Mouse (Mus musculus): ENCODE results near the gene Fam76b. TPM values are rescaled to one million over a fixed set of nuclear protein-coding genes. Genes with fewer than 3 reads are reported as not detected.

The Fam76b gene
- total RNA-seq, 1 experiment, result 21.7 TPM

DNA sequence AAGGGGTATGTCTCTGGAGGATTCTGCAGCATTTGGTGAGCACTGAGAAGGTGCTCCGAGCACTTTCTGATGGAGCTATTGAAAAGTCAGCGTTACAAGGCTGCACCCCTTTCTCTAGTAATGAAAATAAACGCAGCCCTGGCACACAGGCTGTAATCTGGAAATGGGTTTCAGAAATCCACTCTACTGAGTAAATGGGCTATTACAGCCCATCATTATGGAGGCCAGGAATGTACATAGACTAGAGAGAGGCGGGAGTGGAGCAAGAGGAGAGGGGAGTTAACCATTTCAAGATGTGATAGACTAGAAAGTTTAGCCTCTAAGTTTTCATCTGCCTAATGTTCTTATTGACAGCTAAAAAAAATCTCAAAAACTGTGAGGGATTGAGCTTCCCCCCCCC, 65.5 kb downstream of the Fam76b start:
- Histone ChIP-seq H3K36me3 (ENCODE audit: control insufficient read depth, insufficient read depth, low read length, poor library complexity, severe bottlenecking) (no peaks in the 10 kb centered on the region), H3K4me1 (ENCODE audit: control insufficient read depth in 2 of 2, insufficient read depth in 2 of 2, low read length in 2 of 2, poor library complexity in 1 of 2) (no peaks in the 10 kb centered on the region), H3K27ac (ENCODE audit: insufficient read depth, low read depth, low read length, poor library complexity, severe bottlenecking) (no peak overlapping the region), H3K9me3 (ENCODE audit: control insufficient read depth, insufficient read depth, low read depth, low read length) (no peaks in the 10 kb centered on the region), H3K9ac (ENCODE audit: insufficient read depth, low read depth, low read length, poor library complexity, severe bottlenecking) (no peak overlapping the region), H3K4me3 (ENCODE audit: insufficient read depth in 1 of 2, low read depth in 1 of 2, low read length in 2 of 2, poor library complexity in 1 of 2, severe bottlenecking in 1 of 2) (no peak overlapping the region)
- no peak for TF ChIP-seq HCFC1 (IDR thresholded peaks at IDR 0.05; ENCODE audit: borderline replicate concordance, insufficient read depth, low read length)
- TF ChIP-seq MAFK (IDR thresholded peaks at IDR 0.05; ENCODE audit: insufficient read depth, low read depth, low read length), result no peak
- no peak for TF ChIP-seq ZC3H11A (IDR thresholded peaks at IDR 0.05; ENCODE audit: borderline replicate concordance, low read depth, low read length)
- no peak for TF ChIP-seq CHD2 (IDR thresholded peaks at IDR 0.05; ENCODE audit: low read depth, low read length)
- TF ChIP-seq ZNF384 (IDR thresholded peaks at IDR 0.05; ENCODE audit: low read depth, low read length), result no peak
- DNase-seq (ENCODE audit: low read depth, low spot score), result no peak
- in situ Hi-C loops (cut with MboI; ENCODE audit: low sequenced_read_pairs in 2 of 2, unreplicated experiment in 2 of 2), result no loop called here

GRCm38 (mm10) chr9:13894491-13894890, 67.0 kb downstream of the Fam76b start:
- no peak for DNase-seq (ENCODE audit: low read depth, low spot score)
- Histone ChIP-seq H3K36me3 (ENCODE audit: control insufficient read depth, insufficient read depth, low read length, poor library complexity, severe bottlenecking) (no peaks in the 10 kb centered on the region), H3K9me3 (ENCODE audit: control insufficient read depth, insufficient read depth, low read depth, low read length) (no peaks in the 10 kb centered on the region), H3K4me1 (ENCODE audit: control insufficient read depth in 2 of 2, insufficient read depth in 2 of 2, low read length in 2 of 2, poor library complexity in 1 of 2) (no peaks in the 10 kb centered on the region), H3K4me3 (ENCODE audit: insufficient read depth in 1 of 2, low read depth in 1 of 2, low read length in 2 of 2, poor library complexity in 1 of 2, severe bottlenecking in 1 of 2) (no peak overlapping the region), H3K9ac (ENCODE audit: insufficient read depth, low read depth, low read length, poor library complexity, severe bottlenecking) (no peak overlapping the region), H3K27ac (ENCODE audit: insufficient read depth, low read depth, low read length, poor library complexity, severe bottlenecking) (no peak overlapping the region)
- in situ Hi-C loops (cut with MboI; ENCODE audit: low sequenced_read_pairs in 2 of 2, unreplicated experiment in 2 of 2), result no loop called here
- no peak for TF ChIP-seq ZC3H11A (IDR thresholded peaks at IDR 0.05; ENCODE audit: borderline replicate concordance, low read depth, low read length)

DNA sequence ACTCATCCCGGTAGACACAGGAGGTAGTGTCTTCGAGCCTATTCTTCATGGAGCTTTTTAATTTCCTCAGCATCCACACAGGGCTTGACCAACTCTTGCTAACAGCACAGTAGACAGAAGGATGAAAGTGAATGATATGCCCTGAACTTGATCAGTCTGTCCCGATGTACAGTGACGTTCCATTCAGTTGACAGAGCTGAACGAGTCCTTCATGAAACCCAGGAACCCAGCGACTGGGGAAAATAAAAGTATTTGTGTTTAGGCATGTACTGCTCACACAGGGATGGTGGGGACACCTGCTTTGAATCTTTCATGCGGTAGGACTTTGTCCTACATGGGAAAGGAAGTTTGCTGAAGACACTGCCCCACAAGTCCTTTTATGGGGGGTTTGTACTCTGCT, 67.4 kb downstream of the Fam76b start:
- H3K9me3 ChIP-seq (ENCODE audit: control insufficient read depth, insufficient read depth, low read depth, low read length), result no peaks in the 10 kb centered on the region
- in situ Hi-C loops (cut with MboI; ENCODE audit: low sequenced_read_pairs in 2 of 2, unreplicated experiment in 2 of 2), result no loop called here
- no peak for DNase-seq (ENCODE audit: low read depth, low spot score)
- H3K4me3 ChIP-seq (ENCODE audit: insufficient read depth in 1 of 2, low read depth in 1 of 2, low read length in 2 of 2, poor library complexity in 1 of 2, severe bottlenecking in 1 of 2), result no peak overlapping the region
- no peak overlapping the region for H3K9ac ChIP-seq (ENCODE audit: insufficient read depth, low read depth, low read length, poor library complexity, severe bottlenecking)
- H3K27ac ChIP-seq (ENCODE audit: insufficient read depth, low read depth, low read length, poor library complexity, severe bottlenecking), result no peak overlapping the region
- no peak for TF ChIP-seq HCFC1 (IDR thresholded peaks at IDR 0.05; ENCODE audit: borderline replicate concordance, insufficient read depth, low read length)
- no peak for TF ChIP-seq ZC3H11A (IDR thresholded peaks at IDR 0.05; ENCODE audit: borderline replicate concordance, low read depth, low read length)
- no peak for TF ChIP-seq CHD2 (IDR thresholded peaks at IDR 0.05; ENCODE audit: low read depth, low read length)
- no peak for TF ChIP-seq MAFK (IDR thresholded peaks at IDR 0.05; ENCODE audit: insufficient read depth, low read depth, low read length)
- no peak for TF ChIP-seq ZNF384 (IDR thresholded peaks at IDR 0.05; ENCODE audit: low read depth, low read length)
- H3K36me3 ChIP-seq (ENCODE audit: control insufficient read depth, insufficient read depth, low read length, poor library complexity, severe bottlenecking), result no peaks in the 10 kb centered on the region
- no peaks in the 10 kb centered on the region for H3K4me1 ChIP-seq (ENCODE audit: control insufficient read depth in 2 of 2, insufficient read depth in 2 of 2, low read length in 2 of 2, poor library complexity in 1 of 2)

- in situ Hi-C loops (cut with MboI; ENCODE audit: low sequenced_read_pairs in 2 of 2, unreplicated experiment in 2 of 2), result no loop called here
- no peak overlapping the region for H3K4me3 ChIP-seq (ENCODE audit: insufficient read depth in 1 of 2, low read depth in 1 of 2, low read length in 2 of 2, poor library complexity in 1 of 2, severe bottlenecking in 1 of 2)
- no peak for DNase-seq (ENCODE audit: low read depth, low spot score)
- TF ChIP-seq HCFC1 (IDR thresholded peaks at IDR 0.05; ENCODE audit: borderline replicate concordance, insufficient read depth, low read length) (no peak), MAFK (IDR thresholded peaks at IDR 0.05; ENCODE audit: insufficient read depth, low read depth, low read length) (no peak), CHD2 (IDR thresholded peaks at IDR 0.05; ENCODE audit: low read depth, low read length) (no peak), ZC3H11A (IDR thresholded peaks at IDR 0.05; ENCODE audit: borderline replicate concordance, low read depth, low read length) (no peak), ZNF384 (IDR thresholded peaks at IDR 0.05; ENCODE audit: low read depth, low read length) (no peak)
- no peak overlapping the region for H3K27ac ChIP-seq (ENCODE audit: insufficient read depth, low read depth, low read length, poor library complexity, severe bottlenecking)
- H3K36me3 ChIP-seq (ENCODE audit: control insufficient read depth, insufficient read depth, low read length, poor library complexity, severe bottlenecking), result no peaks in the 10 kb centered on the region
- no peak overlapping the region for H3K9ac ChIP-seq (ENCODE audit: insufficient read depth, low read depth, low read length, poor library complexity, severe bottlenecking)
- no peaks in the 10 kb centered on the region for H3K4me1 ChIP-seq (ENCODE audit: control insufficient read depth in 2 of 2, insufficient read depth in 2 of 2, low read length in 2 of 2, poor library complexity in 1 of 2)
- no peaks in the 10 kb centered on the region for H3K9me3 ChIP-seq (ENCODE audit: control insufficient read depth, insufficient read depth, low read depth, low read length)
Measured at GRCm38 (mm10) chr9:13896055-13896454, 68.5 kb downstream of the Fam76b start.

DNA sequence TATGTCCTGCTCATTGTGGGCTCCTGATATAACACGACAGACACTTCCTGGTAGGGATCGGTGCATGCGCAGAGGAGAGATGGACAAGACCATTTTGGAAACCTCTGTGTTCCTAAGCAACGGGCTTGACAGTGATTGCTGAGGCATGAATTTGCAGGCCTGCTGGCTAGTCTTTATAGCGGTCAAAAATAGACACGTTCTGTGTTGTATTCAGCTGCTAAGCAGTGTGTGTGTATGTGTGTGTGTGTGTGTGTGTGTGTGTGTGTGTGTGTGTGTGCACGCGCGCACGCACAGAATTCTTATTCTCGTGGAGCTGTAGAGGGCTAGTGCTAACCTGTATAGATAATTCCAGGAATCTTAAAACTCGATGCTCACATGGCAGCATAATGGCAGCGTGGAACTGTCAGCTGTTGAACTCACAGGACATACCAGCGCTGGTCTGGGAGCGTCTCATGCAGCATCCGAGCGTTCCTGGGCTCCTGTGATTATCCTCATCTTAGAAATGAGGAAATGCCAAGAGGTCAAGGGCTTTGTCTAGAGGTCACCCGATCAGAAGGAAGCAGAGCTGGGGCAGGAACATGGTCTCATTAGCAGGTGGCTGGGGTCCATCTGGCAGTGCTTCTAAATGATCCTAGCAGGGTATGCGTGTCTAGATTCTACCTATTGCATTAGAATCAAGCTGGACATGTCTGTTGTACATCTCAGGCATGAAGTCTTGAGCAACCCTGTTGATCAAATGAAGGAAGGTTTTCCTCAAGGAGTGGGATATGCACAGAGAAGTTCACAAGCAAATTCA, 71.2 kb downstream of the Fam76b start:
- in situ Hi-C loops (cut with MboI; ENCODE audit: low sequenced_read_pairs in 2 of 2, unreplicated experiment in 2 of 2), result no loop called here
- Histone ChIP-seq H3K27ac (ENCODE audit: insufficient read depth, low read depth, low read length, poor library complexity, severe bottlenecking) (no peak overlapping the region), H3K4me1 (ENCODE audit: control insufficient read depth in 2 of 2, insufficient read depth in 2 of 2, low read length in 2 of 2, poor library complexity in 1 of 2) (no peaks in the 10 kb centered on the region), H3K9me3 (ENCODE audit: control insufficient read depth, insufficient read depth, low read depth, low read length) (no peaks in the 10 kb centered on the region), H3K4me3 (ENCODE audit: insufficient read depth in 1 of 2, low read depth in 1 of 2, low read length in 2 of 2, poor library complexity in 1 of 2, severe bottlenecking in 1 of 2) (no peak overlapping the region), H3K9ac (ENCODE audit: insufficient read depth, low read depth, low read length, poor library complexity, severe bottlenecking) (no peak overlapping the region), H3K36me3 (ENCODE audit: control insufficient read depth, insufficient read depth, low read length, poor library complexity, severe bottlenecking) (no peaks in the 10 kb centered on the region)
- no peak for DNase-seq (ENCODE audit: low read depth, low spot score)
- no peak for TF ChIP-seq MAFK (IDR thresholded peaks at IDR 0.05; ENCODE audit: insufficient read depth, low read depth, low read length)
- no peak for TF ChIP-seq ZC3H11A (IDR thresholded peaks at IDR 0.05; ENCODE audit: borderline replicate concordance, low read depth, low read length)
- TF ChIP-seq HCFC1 (IDR thresholded peaks at IDR 0.05; ENCODE audit: borderline replicate concordance, insufficient read depth, low read length), result no peak
- no peak for TF ChIP-seq CHD2 (IDR thresholded peaks at IDR 0.05; ENCODE audit: low read depth, low read length)
- no peak for TF ChIP-seq ZNF384 (IDR thresholded peaks at IDR 0.05; ENCODE audit: low read depth, low read length)

Measured in ES-E14 (cell line).